Mouse (Mus musculus) urinary bladder, adult 2 months (tissue): Measurements from ENCODE around the gene Ash1l. TPM values are rescaled to one million over a fixed set of nuclear protein-coding genes. Genes with fewer than 3 reads are reported as not detected.

ENCODE experiments used
- DNase-seq: peaks from one replicate; pipeline ENCODE4 v3.0.0; 2022; ENCODE audit warnings: low spot score
- polyA plus RNA-seq: library from polyadenylated mRNA; depleted of rRNA; stranded (reverse); fragments of >200 nt; gene quantifications from 2 replicates; pipeline ENCODE4 v1.2.3, GENCODE M21; 2012; rRNA removed

Ash1l gene
- polyA plus RNA-seq: 20.0 and 23.8 TPM in 2 replicates

DNA sequence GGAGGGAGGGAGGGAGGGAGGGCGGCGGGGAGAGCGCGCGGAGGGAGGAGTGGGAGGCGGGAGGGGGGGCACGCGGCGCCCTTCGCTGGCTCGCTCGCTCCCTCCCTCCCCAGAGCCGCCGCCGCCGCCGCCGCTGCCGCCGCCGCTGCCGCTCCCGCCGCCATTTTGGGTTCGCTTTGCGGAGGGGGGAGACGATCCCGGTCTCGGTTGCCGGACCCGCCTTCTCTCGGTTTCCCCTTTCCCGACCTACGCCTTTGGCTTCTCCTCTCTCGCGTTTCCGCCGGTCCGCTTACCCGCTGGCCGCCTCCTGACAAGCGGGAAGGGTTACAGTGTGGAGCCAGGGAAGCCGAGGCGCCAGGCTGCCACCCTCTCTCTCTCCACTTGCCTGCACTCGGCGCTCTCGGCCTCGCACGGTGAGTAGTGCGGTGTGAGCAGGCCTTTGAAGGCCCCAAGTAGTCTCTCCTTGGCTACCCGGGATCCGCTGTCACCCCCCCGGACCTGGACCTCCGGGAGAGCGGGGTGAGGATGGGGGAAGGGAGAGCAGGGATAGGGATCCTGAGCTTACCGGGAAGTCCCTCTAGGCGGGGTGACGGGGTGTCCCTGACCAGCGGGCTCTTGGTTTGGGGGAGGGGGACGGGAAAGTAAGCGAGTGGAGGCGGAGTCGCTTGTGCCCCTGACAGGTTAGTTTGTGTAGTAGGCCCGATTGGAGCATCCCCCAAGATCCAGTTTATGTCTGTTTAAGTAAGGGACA is at the start of gene Ash1l, which contains the start of gene Dap3:
Ash1l (plus strand) TSS at position 47 of the 751 bp plus-strand sequence.
Dap3 (minus strand) TSS at position 606 of the 751 bp plus-strand sequence.
- DNase-seq: peak; percentile 77

DNA sequence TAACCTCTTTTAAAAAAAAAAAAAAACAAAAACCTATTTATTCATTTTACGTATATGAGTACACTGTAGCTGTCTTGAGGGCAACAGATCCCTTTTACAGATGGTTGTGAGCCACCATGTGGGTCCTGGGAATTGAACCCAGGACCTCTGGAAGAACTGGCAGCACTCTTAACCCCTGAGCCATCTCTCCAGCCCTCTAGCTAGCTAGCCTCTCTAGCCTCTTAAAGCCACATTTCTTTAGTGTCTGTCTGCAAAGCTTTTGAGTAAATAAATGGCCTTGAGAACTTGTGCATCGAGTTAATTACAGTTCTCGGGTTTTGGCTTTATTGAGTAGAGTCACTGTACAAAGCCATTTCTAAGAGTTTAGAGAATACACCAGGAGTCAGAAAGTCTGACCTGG is 45.6 kb upstream of the Ash1l start:
- DNase-seq: no peak

DNA sequence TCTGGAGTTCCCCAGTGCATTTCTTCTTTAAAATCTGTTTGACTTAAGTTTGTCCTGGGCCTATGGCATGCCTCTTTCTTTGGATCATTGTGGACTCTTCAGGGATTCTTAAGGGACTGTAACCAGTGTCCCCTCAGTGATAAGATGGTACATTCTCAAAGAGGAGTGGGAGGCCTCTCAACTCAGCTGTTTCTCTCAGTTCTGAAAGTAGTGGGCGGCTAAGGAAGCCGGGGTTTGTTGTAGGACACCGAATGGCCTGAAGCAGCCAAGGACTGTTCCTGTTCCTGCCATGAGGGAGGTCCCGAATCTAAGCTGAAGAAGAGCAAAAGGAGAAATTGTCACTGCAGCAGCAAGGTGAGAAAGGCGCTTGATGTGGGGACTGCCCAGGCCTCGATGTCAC is 45.2 kb upstream of the Ash1l start:
- no peak for DNase-seq

DNA sequence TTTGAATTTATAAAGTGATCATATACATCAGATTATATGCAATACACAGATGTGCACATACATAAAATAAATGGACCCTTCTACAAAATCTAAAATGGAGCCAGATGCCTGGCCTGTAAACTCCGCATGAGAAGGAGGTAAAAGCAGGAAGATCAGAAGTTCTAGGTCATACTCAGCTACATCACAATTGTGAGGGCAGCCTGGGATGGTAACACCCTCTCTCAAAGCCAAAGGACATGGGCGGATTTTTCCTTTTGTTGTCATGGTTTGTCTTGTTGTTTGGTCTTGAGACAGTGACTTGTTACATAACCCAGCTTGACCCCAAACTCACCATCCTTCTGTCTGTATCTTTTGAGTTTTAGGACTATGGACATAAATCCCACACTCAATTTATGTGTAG is 44.7 kb upstream of the Ash1l start:
- no peak for DNase-seq

DNA sequence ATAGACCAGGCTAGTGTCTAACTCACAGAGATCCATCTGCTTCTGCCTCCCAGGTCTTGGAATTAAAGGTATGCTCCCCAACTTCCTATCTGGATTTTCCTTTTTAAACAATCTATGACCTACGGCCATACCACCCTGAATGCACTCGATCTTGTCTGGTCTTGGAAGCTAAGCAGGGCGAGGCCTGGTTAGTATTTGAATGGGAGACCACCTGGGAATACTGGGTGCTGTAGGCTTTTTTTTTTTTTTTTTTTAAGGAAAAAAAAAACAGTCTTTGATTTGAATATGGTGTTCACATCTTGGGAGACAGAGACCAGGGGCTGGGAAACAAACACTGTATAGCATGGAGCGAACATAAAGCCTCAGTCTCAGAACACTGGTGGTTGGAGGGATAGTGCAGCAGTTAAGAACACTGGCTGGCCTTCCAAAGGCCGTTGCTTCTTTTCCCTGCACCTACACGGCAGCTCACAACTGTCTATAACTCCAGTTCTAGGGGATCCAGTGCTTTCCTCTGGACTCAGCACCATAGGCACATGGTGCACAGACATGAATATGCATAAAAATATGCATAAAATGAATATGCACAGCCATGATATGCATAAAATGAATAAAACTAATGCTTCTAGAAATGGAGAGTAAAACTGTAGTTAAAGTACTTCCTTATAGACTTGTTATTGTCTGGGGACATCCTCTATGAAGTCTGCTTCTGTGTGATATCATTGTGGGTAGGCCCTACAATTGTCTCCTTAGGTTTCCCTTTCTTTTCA is 43.8 kb upstream of the Ash1l start:
- DNase-seq: no peak

DNA sequence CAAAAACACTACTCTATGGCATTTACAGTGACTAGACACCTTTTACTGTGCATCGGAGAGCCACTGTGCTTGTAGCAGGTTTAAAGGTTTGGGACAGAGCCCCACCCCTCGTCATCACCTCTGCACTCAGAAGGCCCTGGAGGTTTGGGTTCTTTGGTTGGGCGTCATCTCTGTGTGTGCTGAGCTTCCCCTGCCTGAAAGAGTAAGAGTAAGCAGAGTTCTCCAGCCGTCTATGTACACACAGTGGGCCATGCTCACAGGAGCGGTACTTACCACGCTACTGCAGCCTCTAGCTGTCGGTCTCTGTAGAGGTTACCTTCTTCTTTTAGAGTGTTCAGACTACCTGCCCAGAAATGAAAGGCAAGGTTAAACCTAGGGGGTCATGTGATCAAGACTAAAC is 37.8 kb upstream of the Ash1l start:
- DNase-seq: no peak

DNA sequence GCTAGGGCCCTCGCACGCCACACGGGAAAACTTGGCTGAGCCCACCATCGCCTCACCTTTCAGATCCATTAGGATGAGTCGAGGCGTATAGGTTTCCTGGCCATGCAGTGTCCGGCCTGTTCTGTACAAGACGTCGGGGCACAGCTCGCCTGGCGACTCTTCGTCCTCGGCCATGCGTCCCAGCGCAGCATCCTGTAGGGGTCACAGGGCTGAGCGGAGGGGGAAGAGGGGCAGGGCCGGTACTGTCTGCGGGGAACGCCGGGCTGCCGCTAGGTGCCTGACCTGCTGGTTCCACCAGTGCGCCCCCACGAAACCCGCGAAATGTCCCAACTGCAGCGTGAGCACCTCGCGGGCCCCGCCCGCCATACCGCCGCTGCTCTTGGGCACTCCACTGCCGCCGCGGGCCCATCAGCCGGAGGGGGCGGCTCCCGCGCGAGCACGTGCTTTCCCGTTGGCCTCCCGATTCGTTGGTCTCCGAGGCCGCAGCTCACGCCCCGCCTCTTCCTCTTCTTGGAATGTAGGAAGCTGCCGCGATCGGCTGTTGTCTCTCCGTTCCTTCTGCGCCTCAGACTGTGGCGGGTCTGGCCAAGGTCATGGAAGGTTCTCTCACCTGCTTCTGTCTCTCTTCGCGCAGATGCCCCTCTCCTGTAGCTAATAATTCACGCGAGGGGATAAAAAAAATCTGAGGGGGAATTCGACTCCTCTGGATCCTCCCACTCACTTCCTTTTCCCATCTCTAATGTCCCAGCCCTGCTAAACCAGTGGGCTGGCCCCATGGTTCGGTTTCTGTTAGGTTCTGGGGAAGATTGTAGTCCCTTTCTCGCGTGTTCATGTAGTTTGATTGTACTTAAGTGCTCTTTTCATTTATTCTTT is 36.7 kb upstream of the Ash1l start, which contains the start of gene Msto1:
Msto1 (minus strand) TSS at position 489 of the 873 bp plus-strand sequence.
- peak; percentile 85 for DNase-seq

DNA sequence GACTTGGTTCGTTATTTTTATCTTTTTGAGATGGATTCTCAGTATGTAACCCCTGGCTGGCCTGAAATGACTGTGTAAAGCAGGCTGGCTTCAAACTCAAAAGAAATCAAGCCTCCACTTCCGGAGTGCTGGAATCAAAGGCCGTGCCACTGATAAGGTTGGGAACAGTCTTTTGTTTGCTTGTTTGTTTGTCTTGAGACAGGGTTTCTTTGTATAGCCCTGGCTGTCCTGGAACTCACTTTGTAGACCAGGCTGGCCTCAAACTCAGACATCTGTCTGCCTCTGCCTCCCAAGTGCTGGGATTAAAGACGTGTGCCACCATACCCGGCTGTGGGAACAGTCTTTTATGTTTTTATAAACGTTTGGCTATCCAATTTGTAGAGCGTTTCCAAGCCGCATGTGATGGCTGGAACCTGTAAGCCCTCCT is 36.0 kb upstream of the Ash1l start:
- DNase-seq: no peak

DNA sequence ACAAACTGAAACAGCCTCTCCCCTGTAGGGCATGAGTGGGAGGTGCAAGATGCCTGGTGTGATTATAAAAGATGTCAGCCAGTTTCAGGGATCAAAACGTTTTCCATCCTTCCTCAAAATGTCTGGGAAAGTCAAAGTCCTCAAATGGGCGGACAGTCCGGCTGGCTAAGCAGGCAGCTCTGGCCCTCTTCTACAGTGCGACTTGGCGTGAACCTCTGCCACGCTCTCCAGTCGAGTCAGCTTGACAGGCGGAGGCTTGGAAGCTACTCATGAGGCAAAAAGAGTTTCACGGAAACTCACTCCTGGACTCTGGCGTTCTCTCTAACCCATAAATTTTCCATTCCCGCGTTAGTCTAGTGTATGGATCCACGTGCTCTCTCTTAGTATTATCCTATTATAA is 31.4 kb upstream of the Ash1l start:
- no peak for DNase-seq

DNA sequence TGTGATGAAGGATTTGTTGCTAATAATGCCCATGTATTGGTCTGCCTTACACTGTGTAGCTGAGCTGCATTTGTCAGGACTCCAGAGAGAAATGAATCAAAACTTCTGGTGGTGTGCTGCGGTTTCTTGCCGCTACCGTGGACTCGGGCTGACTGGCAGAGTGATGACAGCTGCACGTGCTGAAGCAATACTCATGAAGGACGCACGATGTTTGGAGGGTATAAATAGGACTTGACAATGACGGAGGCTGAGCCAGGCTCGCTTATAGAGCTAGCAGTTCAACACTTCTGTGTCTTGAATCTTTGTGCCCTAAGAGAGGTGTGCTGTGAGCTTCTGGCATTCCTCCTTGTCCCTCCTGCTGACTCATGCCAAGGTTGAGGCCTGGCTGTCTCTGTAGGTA is 29.0 kb upstream of the Ash1l start:
- DNase-seq: no peak

DNA sequence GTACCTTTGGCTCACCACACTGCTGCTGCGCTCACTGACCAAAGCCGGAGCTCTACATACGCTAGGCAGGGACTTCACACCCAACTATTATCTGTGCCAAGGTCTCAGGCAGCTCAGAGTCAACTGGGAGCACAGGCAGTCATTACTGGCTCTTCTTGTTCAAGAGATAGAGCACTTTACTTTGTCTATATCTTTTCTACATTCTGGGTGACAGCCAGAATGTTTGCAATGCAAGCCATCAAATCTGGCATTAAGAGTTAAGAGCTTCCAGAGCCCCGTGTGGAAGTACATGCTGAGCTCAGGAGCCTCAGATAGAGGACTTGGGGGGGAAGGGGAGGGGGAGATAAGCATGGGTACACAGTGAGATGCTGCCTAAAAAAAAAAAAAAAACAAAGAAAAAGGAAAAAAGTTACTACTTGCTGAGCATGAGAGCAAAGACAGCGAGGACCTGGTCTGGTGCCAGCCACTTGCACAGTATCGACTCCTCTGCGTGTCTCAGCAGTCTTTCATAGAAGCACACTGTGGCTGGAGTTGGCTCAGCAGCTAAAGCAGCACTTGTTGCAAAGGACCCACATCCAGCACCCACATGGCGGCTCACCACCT is 26.3 kb upstream of the Ash1l start:
- DNase-seq: no peak

DNA sequence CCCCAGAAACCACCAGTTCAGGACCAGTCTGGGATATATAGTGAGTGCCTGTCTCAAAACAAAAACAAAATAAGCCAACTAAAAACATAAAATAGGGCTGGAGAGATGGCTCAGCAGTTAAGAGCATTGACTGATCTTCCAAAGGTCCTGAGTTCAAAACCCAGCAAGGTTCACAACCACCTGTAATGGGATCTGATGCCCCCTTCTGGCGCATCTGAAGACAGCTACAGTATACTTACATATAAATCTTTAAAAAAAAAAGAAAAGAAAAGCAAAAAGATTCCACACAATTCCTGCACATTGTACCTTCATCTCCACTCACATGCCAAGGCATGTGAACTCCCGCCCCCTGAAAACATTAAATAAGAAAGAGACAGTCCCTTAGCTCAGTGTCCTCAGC is 24.8 kb upstream of the Ash1l start:
- no peak for DNase-seq

DNA sequence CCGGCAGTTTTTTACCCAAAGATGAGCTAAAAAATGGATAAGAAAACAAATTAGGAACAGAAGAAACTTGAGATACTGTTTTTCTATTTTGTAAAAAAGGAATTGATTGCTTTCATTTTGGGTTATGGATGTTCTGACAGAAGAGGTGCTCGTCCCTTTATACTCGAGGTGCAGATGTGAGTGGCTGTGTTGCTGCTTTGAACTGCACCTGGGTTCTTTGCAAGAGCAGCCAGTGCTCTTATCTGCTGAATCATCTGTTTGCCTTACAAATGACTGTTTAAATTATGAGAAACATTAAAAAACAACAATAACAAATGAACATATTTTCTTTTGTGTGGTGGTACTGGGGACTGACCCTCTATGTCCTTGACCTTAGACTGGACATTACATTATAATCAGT is 20.9 kb upstream of the Ash1l start:
- no peak for DNase-seq

DNA sequence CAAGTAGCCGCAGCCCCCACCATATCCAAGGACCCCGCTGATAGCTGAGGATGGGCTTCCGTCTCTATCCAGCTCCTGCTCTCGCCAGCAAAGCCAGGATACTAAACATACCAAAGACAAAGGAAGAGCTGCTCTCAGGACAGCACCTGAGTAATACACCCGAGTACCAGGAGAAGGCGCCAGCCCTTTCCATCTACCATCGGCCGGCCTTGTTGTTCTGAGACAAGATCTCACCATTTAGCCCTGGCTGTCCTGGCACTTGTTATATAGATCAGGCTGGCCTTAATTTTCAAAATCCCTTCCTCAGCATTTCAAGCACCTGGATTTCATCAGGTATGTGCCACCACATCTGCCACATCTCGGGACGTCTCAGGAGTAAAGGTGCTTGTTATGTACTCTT is 11.4 kb upstream of the Ash1l start:
- DNase-seq: no peak

DNA sequence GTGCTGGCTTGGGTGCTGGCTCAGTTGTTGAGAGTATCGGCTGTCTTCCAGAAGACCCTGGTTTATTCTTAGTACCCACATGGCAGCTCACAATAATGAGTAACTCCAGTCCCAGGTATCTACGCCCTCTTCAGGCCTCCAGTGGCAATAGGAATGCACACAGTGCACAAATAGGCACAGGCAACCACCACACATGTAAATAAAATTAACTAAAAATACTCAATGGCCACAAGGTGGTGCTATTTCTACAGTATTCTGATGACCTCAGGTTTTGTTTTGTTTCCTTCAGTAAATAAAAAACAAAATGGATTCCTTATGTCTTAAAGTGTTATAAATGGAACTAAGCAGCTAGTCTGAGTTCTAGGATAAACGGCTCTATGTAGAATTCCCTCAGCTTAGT is 10.7 kb upstream of the Ash1l start:
- no peak for DNase-seq

DNA sequence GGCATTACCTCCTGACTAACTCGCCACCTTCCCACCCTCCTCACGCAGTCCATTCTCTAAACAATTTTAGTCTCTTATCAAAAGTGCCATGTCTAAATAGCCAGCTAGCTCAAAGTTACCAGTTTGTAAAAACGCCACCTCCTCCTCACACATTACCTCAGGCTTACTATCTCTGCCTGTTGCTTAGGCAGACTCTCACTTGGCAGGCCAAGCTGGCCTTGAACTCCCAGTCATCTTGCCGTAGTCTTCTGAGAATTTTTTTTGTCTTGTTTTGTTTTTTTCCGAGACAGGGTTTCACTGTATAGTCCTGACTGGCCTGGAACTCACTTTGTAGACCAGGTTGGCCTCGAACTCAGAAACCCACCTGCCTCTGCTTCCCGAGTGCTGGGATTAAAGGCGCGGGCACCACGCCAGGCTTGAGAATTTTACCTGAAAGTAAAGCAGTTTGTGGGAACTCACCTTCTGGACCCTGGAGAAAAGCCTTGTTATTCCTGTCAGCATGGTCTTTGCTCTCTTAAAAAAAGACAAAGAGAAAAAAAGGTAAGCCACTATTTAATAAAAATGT is 8.0 kb upstream of the Ash1l start:
- no peak for DNase-seq

DNA sequence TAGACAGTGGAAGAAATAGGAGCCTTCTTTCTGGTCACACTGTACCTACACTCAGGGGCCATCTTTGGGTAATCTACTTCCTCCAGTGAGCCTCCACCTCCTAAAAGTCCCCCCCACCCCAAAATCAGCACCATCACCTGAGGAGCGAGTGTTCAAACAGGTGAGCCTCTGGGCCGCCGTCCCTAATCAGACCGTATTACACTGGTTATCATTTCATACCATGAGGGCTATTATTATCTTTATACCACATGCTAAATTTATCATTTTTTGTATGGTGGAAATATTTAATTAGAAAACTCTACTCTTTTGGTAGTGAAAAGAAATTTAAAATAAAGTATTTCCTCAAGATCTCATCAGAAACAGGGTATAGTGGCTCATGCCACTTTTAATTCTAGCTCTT is 6.3 kb upstream of the Ash1l start:
- no peak for DNase-seq

DNA sequence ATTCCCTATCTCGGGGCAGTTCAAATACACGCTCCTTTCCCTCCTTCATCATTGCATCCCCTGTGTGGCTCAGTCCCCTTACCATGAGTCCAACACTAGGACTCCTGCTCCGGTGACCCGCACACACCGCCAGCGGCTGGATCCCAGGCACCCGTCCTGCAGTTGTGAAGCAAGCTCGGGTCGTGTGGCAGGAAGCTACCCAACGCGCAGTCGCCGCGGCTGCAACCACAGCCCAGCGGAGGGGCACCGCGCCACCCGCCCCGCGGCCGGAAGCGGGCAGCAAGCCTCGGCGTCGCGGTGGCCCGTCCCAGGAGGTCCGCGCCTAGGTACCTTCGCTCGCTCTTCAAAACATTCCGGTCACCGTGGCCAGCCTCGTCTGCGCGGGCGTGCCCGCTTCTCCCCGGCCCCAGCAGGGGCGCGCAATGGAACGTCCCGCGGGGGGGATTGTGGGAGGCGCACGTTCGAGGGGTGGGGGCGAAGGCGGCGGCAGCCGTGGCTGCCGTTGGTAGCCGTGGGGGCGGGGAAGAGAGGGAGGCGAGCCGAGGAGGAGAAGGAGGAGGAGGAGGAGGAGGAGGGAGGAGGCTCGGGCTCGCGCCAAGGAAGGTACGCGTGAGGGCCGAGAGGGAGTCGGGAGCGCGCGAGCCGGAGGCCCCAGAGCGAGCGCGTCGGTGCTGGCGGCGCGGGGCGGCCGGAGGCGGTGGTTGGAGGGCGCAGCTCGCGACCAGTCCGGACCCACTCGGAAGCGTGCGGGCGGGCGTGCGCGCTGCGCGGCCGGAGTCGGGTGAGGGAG is 441 bp upstream of the Ash1l start:
- peak; percentile 86 for DNase-seq

DNA sequence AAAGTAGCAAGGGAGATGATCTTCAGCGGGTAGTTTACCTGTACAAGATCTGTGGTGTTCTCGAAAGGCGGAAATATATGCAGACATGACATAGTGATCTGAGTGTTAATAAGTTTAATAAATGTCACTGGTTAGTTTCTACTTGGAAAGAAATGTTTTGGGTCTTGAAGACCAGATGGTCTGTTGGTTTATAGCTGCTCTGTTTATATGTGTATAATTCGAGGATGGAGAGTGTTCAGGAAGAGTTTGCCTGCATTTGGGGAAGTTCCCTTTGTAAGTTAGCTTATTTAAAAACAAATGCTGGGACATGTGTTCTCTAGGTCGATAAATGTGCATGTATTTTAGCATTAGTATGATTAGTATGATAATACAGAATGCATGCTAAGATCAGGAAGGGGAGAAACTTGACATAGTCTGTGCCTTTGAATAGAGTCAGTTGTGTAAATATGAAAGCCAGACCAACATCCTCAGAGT is 942 bp downstream of the Ash1l start:
- no peak for DNase-seq

DNA sequence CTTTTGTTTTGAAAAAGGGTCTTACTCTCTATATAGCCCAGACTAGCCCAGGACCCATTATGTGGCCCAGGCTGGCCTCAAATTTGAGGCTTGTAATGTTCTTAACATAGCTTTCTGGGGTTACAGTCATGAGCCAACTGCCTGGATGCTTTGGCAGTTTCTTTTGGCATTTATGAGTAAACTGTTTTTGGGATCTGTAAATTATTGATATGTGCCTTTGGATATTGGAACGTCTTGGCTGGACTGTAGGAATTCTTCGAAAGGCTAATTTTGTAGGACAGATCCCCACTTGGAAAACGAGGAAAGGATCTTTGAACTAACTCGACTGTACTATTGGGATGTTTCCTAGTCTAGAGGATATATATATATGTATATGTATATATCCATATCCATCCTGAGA is 2.8 kb downstream of the Ash1l start:
- no peak for DNase-seq
